Mouse (Mus musculus) gastrocnemius, postnatal 25 days (tissue): Measurements from ENCODE around the gene Slc35a5. TPM values are rescaled to one million over a fixed set of nuclear protein-coding genes. Genes with fewer than 3 reads are reported as not detected.

Experiments
- DNase-seq: peaks from one replicate; pipeline ENCODE4 v3.0.0; 2022
- long read RNA-seq, 2 experiments: library from polyadenylated mRNA; stranded (forward); transcript quantifications; one replicate each; pipeline ENCODE4 v2.0.0; 2021
- total RNA-seq, 2 experiments: library from RNA; stranded (reverse); gene quantifications; 1 replicate in 1 of 2; 2 replicates in 1 of 2; pipeline ENCODE4 v1.2.3; 2021

Slc35a5 gene
- 1 to 10 TPM; 4.8 to 5.9 TPM for total RNA-seq
- long read RNA-seq, experiment 1: 0 reads
- long read RNA-seq, experiment 2, full-length matches to known transcripts: 7 of 7 reads
- long read RNA-seq, experiment 2, partial matches to known transcripts: 0 of 7 reads
- long read RNA-seq, experiment 2, other reads (novel, unspliced or antisense): 0 of 7 reads

DNA sequence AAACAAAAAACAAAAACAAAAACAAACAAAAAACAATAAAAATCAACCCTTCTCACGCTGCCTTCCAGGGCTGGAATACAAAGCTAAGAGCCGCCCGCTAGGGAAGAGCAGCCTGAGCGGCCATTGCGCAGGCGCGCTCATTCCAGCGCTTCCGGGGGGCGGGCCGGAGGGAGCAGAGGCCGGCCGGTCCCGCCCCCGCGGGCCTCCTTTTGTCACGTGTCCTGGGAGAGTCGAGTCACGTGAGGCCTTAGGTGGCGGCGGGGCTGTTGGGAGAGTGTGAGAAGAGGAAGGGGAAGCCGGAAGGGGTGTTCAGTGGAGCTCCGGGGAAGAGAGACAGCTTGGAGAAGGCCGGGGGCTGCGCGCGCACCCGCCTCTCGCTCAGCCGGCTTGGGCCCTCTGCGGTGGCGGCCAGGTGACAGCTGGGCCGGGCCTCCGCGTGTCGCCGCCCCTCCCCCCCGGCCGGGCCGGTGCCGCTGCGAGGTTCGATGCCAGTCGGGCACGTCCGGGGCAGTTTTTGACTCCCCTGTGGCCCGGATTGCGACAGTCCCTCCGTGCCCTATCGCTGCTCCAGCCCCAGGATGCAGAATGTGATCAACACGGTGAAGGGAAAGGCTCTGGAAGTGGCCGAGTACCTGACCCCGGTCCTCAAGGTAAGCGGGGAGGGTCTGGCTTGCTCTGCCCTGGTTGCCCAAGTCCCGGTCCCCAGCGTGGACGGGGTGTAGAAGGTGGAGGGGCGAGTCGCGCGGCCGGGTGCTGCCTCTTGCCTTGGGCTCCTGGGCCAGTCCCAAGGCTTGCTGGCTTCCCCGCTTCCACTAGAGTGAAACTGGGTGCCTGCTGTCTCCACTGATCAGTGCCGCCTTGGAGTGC is at the start of gene Slc35a5, which contains the start of gene Atg3:
Gene Slc35a5 (minus strand): TSS at position 185 of the 867 bp plus-strand sequence.
Gene Atg3 (plus strand): TSS at position 264 of the 867 bp plus-strand sequence.
- peak; percentile 94 for DNase-seq

DNA sequence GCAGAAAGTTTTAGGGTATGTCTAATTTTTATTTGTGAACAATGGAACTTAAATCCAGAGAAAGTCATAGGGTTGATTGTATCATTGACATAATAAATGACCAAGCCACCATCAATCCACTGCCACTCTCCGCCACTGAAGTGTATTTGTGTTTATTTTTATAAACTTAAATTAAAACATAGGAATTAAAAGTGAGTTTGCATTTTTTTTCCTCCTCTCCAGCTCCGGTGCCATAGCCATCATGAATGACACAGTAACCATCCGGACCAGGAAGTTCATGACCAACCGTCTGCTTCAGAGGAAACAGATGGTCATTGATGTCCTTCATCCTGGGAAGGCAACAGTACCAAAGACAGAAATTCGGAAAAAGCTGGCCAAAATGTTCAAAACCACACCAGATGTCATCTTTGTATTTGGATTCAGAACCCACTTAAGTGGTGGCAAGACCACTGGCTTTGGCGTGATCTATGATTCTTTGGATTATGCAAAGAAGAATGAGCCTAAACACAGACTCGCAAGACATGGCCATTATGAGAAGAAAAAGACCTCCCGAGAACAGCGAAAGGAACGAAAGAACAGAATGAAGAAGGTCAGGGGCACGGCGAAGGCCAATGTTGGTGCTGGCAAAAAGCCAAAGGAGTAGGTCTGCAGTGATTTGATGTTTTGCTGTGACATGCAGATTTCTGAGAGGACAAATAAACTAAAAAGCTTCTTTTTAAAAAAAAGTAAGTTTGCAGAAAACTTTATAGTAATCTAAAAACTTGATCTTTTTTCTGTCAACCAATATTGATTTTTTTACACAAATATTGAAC is 46.6 kb upstream of the Slc35a5 start:
- no peak for DNase-seq

GRCm38 (mm10) chr16:45204438-45204837 is 45.9 kb upstream of the Slc35a5 start:
- no peak for DNase-seq

GRCm38 (mm10) chr16:45201395-45201794 is 42.9 kb upstream of the Slc35a5 start:
- DNase-seq: no peak

GRCm38 (mm10) chr16:45196816-45197215 is 38.3 kb upstream of the Slc35a5 start:
- DNase-seq: peak; percentile 7

GRCm38 (mm10) chr16:45192613-45193012 is 34.1 kb upstream of the Slc35a5 start:
- DNase-seq: peak; percentile 27

DNA sequence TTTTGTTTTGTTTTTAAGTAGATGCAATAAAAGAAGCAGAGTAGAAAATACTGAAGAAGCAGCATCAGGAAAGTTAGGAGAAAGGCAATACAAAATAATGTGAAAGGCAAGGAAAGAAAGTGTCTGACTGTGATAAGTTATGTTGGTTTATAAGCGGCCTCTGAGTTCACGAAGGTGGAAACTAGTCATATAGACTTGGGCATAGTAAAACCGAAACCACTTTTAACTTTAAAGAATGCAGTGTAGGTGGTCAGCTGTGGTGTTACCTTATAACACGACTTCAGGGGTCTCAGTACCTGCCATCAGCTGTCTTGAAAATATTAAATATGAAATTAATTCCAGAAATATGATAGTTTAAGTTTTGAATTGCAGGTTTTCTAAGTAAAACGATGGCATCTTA is 23.3 kb upstream of the Slc35a5 start:
- no peak for DNase-seq

DNA sequence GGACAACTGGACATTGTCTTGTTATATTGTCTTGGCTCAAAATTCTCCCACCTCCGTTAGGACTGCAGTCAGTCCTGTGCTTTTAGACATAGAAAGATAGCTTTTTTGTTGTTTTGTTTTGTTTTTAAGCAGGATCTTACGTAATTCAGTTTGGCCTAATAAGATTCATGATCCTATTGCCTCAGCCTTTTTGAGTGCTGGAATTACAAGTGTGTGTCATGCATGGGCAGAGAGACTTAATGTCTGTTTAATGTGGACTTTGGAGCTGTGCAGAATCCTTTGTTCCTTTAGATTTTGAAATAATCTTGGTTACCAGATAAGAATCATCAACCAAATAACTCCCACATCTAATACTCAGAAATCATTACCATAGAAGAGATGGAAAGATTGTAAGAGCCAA is 20.0 kb upstream of the Slc35a5 start:
- no peak for DNase-seq

DNA sequence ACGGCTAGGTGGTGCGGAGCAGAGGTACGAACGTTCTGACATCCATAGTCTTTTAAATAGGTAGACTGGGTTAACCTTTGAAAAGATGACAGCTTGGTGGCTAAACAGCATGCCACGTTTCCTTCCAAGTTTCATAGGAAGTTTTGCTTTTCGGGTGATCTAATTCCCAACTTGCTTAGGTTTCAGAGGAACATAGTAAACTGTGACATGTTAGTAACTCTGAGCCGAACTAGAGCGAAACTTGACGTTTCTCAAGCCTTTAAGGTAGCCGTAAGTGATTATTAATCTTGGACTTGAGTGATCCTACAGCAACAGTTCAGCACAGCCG is 847 bp upstream of the Slc35a5 start:
- no peak for DNase-seq

DNA sequence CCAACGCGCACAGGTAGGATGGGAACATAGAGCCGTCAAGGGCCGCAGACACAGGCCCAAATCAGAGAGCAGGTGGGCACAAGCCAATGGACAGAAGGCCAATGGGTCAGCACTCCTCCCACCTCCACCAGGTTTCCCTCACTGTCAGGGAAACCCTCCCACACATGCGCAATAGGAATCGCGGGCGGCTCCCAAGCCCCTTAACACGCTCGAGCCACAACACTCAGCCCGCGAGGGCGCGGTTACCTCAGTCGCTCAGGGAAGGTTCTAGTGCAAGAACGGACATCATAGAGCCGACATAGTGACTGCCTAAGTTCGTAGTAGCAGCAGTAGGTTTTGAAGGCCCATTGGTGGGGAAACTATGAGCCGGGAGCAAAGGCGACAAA is 377 bp downstream of the Slc35a5 start:
- DNase-seq: peak; percentile 57

DNA sequence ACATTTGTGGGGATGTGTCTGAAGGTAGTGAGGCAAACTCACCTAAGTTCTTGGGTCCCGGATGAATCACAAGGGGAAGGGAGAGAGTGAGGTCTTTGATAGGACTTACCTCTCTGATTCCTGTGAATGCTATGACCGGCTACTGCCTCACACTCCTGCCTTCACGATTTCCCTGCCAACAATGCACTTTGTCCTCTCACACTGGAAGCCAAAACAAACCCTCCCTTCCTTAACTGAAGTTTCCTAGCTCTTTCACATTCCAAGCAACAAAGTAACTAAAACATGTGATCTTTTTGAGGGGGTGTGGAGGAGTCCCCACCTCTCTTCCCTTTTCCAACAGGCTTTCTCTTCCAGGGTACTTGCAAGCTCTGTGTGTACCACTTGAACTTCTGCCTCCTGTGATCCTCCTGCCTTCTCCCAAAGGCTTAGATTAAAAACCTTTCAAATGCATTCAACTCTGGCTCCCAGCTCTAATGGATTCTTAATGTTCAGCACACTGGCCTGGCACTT is 3.7 kb downstream of the Slc35a5 start:
- no peak for DNase-seq

- no peak for DNase-seq
Measured at GRCm38 (mm10) chr16:45148488-45149082, 9.9 kb downstream of the Slc35a5 start.

GRCm38 (mm10) chr16:45145119-45145518 is 13.4 kb downstream of the Slc35a5 start:
- no peak for DNase-seq

DNA sequence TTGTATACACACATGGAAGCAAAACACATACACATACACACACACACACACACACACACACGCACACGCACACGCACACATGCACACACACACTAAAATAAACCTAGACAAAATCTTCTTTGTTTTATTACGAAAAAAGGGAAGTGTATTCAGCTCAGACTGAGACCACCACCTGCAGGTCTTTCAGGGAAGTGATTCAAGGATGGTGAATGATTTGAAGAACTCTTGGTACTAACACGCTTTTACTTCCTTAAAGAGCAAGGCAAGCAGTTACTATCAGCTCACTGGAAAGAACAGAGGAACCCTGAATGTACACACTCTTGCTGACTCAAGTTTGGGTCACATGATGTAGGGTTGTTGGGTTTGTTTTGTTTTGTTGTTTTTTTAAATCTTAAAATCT is 15.9 kb downstream of the Slc35a5 start:
- DNase-seq: no peak

DNA sequence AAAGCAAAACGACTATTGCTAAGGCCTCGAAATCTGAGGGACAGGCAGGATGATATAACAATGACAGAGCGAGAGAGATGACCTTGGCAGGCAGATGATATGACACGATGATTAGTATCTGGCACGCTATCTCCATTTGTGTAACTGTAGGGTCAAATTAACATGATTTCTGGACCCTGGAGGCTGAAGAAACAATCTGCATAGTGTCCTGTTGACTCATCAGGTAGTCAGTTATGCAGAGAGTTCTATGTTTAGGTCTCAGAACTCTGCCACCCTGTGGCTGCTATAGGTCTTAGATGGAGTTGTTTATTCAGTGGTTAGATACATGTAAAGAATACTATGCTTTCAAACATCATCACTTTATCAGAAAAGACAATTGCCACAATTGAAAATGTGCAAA is 16.8 kb downstream of the Slc35a5 start:
- no peak for DNase-seq

- no peak for DNase-seq
Measured at GRCm38 (mm10) chr16:45127936-45128710, 30.4 kb downstream of the Slc35a5 start.

DNA sequence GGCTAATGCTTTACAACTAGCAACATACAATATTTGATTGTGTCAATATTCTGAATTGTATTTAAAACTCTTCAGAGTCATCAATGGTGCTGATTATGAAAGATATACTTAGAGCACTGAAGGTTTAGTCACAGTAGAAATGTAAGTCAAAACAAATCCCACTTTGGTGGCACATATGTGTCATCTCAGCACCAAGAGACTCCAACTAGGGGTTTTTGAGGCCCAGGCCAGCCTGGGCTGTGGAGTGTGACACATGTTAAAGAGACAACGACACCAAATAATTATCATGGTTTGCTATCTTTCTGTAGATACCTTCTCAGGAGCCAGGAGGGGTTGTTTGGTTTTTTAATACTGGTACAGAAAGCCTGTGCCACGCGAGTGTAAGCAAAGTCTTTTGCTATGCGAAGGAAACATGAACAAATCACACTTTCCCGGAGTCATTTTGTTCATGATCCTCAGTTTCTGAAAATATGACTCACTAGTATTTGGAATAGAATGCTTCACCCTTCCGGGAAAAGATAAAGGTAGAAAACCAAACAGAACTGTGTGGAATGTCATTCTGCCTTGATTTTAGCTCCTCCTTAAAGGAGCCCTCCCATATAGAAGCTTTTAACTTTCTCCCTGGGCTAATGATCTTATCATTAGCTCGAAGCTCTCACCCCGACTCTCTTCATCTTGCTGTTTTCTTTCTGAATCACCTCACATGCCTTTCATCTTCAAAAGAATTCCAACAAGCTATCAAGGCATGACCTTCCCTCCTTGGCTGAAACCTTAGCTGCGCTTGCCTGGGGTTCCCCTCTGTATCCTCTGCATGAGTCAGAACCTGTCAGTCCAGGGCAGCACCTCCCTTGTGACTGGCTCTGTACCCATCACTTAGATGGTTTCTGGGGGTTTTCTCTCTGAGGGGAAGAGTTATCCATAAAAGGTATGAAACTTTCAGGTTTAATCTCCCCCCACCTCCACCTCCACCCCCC is 34.0 kb downstream of the Slc35a5 start:
- DNase-seq: no peak

GRCm38 (mm10) chr16:45122571-45122970 is 35.9 kb downstream of the Slc35a5 start:
- no peak for DNase-seq

- peak; percentile 62 for DNase-seq
Measured at GRCm38 (mm10) chr16:45120844-45121425, 37.6 kb downstream of the Slc35a5 start.

- DNase-seq: no peak
Measured at GRCm38 (mm10) chr16:45118760-45119159, 39.7 kb downstream of the Slc35a5 start.
